Mouse (Mus musculus): Measurements from ENCODE around the gene Far1.

- no peak for TF ChIP-seq CTCF (IDR thresholded peaks at IDR 0.05; ENCODE audit: low read depth)
- no peak for TF ChIP-seq EP300 (IDR thresholded peaks at IDR 0.05; ENCODE audit: low read depth)
Measured at GRCm38 (mm10) chr7:113619768-113620167, 106.1 kb downstream of the Far1 start.
